Mouse (Mus musculus): Measurements from ENCODE around the gene Cenpe. TPM values are rescaled to one million over a fixed set of nuclear protein-coding genes. Genes with fewer than 3 reads are reported as not detected.
A peak's percentile ranks its signal among the peaks of the same experiment; 100 is the strongest.

Cenpe gene
- total RNA-seq, 1 experiment from 2014 or later, result 103 TPM

GRCm38 (mm10) chr3:135280160-135280559 lies 67.8 kb downstream of the Cenpe start:
- peak; percentile 60 for ATAC-seq (replicated peaks; ENCODE audit: low read depth, poor library complexity, severe bottlenecking)

GRCm38 (mm10) chr3:135280669-135281415 lies 68.5 kb downstream of the Cenpe start, which contains the start of gene Bdh2:
Gene Bdh2, plus strand, starts transcription at chr3:135281221.
- peak; percentile 94 for ATAC-seq (replicated peaks; ENCODE audit: low read depth, poor library complexity, severe bottlenecking)

- no peak for ATAC-seq (replicated peaks; ENCODE audit: low read depth, poor library complexity, severe bottlenecking)
Measured at GRCm38 (mm10) chr3:135281701-135282100, 69.4 kb downstream of the Cenpe start.

GRCm38 (mm10) chr3:135285256-135285655 lies 72.9 kb downstream of the Cenpe start:
- no peak for ATAC-seq (replicated peaks; ENCODE audit: low read depth, poor library complexity, severe bottlenecking)

- no peak for ATAC-seq (replicated peaks; ENCODE audit: low read depth, poor library complexity, severe bottlenecking)
Measured at GRCm38 (mm10) chr3:135285807-135286206, 73.5 kb downstream of the Cenpe start.

GRCm38 (mm10) chr3:135288138-135288750 lies 75.9 kb downstream of the Cenpe start:
- ATAC-seq (replicated peaks; ENCODE audit: low read depth, poor library complexity, severe bottlenecking), result no peak

GRCm38 (mm10) chr3:135289148-135289547 lies 76.8 kb downstream of the Cenpe start:
- no peak for ATAC-seq (replicated peaks; ENCODE audit: low read depth, poor library complexity, severe bottlenecking)

GRCm38 (mm10) chr3:135290249-135290894 lies 78.0 kb downstream of the Cenpe start:
- ATAC-seq (replicated peaks; ENCODE audit: low read depth, poor library complexity, severe bottlenecking), result peak; percentile 96

- no peak for ATAC-seq (replicated peaks; ENCODE audit: low read depth, poor library complexity, severe bottlenecking)
Measured at GRCm38 (mm10) chr3:135293703-135294102, 81.4 kb downstream of the Cenpe start.

GRCm38 (mm10) chr3:135295559-135295958 lies 83.2 kb downstream of the Cenpe start:
- ATAC-seq (replicated peaks; ENCODE audit: low read depth, poor library complexity, severe bottlenecking), result no peak

- peak; percentile 88 for ATAC-seq (replicated peaks; ENCODE audit: low read depth, poor library complexity, severe bottlenecking)
Measured at GRCm38 (mm10) chr3:135298560-135298959, 86.2 kb downstream of the Cenpe start.

GRCm38 (mm10) chr3:135300081-135300480 lies 87.7 kb downstream of the Cenpe start:
- 0 out of 2 replicates have a peak, but pooled peaks have one; percentile 9 for ATAC-seq (replicated peaks; ENCODE audit: low read depth, poor library complexity, severe bottlenecking)

GRCm38 (mm10) chr3:135304060-135304459 lies 91.7 kb downstream of the Cenpe start:
- no peak for ATAC-seq (replicated peaks; ENCODE audit: low read depth, poor library complexity, severe bottlenecking)

- no peak for ATAC-seq (replicated peaks; ENCODE audit: low read depth, poor library complexity, severe bottlenecking)
Measured at GRCm38 (mm10) chr3:135304566-135304965, 92.2 kb downstream of the Cenpe start.

- ATAC-seq (replicated peaks; ENCODE audit: low read depth, poor library complexity, severe bottlenecking), result peak; percentile 98
Measured at GRCm38 (mm10) chr3:135307411-135308259, 95.3 kb downstream of the Cenpe start, which contains the start of gene Slc9b2. Gene Slc9b2, plus strand, starts transcription at chr3:135307700.

- ATAC-seq (replicated peaks; ENCODE audit: low read depth, poor library complexity, severe bottlenecking), result no peak
Measured at GRCm38 (mm10) chr3:135312916-135313491, 100.7 kb downstream of the Cenpe start.

GRCm38 (mm10) chr3:135313727-135314126 lies 101.4 kb downstream of the Cenpe start:
- no peak for ATAC-seq (replicated peaks; ENCODE audit: low read depth, poor library complexity, severe bottlenecking)

GRCm38 (mm10) chr3:135314811-135315210 lies 102.5 kb downstream of the Cenpe start:
- no peak for ATAC-seq (replicated peaks; ENCODE audit: low read depth, poor library complexity, severe bottlenecking)

- no peak for ATAC-seq (replicated peaks; ENCODE audit: low read depth, poor library complexity, severe bottlenecking)
Measured at GRCm38 (mm10) chr3:135315720-135316425, 103.5 kb downstream of the Cenpe start.
